Mouse (Mus musculus): Measurements from ENCODE around the gene Dab2ip. TPM values are rescaled to one million over a fixed set of nuclear protein-coding genes. Genes with fewer than 3 reads are reported as not detected.

Gene Dab2ip
- polyA plus RNA-seq, 1 experiment = 0.40 TPM

DNA sequence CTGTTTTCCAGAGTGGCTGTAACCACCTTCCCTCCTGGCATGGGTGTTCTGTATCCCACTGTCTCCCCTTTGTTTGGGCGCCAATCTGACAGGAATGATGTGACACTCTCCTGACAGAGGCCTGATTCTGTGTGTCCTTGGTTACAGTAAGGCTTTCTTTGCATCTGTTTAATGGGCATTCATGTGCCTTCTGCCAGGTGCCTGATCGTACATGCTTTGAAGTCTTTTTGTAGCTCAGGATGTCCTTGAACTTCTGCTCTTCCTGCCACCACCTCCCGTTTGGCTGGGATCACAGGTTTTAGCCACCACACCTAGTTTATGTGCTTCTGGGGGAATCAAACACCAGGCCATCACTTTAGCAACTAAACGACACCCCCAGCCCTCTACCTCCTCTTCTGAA, 22.0 kb downstream of the Dab2ip start:
- Histone ChIP-seq H3K4me1 (ENCODE audit: control insufficient read depth, insufficient read depth, low read length) (no peaks in the 10 kb centered on the region), H3K27ac (ENCODE audit: insufficient read depth, low read depth, low read length) (no peak overlapping the region), H3K4me3 (ENCODE audit: insufficient read depth, low read length) (no peak overlapping the region)
- TF ChIP-seq CTCF (IDR thresholded peaks at IDR 0.05; ENCODE audit: low read depth, low read length) = no peak
- TF ChIP-seq POLR2A (IDR thresholded peaks at IDR 0.05; ENCODE audit: borderline replicate concordance, low read depth, low read length) = no peak

- Histone ChIP-seq H3K27ac (ENCODE audit: insufficient read depth, low read depth, low read length) (no peak overlapping the region), H3K4me3 (ENCODE audit: insufficient read depth, low read length) (no peak overlapping the region), H3K4me1 (ENCODE audit: control insufficient read depth, insufficient read depth, low read length) (no peaks in the 10 kb centered on the region)
- no peak for TF ChIP-seq POLR2A (IDR thresholded peaks at IDR 0.05; ENCODE audit: borderline replicate concordance, low read depth, low read length)
- no peak for TF ChIP-seq CTCF (IDR thresholded peaks at IDR 0.05; ENCODE audit: low read depth, low read length)
Observed at GRCm38 (mm10) chr2:35581501-35582340, 23.7 kb downstream of the Dab2ip start.

GRCm38 (mm10) chr2:35582341-35582941, 24.4 kb downstream of the Dab2ip start:
- no peak overlapping the region for H3K27ac ChIP-seq (ENCODE audit: insufficient read depth, low read depth, low read length)
- no peak overlapping the region for H3K4me3 ChIP-seq (ENCODE audit: insufficient read depth, low read length)

DNA sequence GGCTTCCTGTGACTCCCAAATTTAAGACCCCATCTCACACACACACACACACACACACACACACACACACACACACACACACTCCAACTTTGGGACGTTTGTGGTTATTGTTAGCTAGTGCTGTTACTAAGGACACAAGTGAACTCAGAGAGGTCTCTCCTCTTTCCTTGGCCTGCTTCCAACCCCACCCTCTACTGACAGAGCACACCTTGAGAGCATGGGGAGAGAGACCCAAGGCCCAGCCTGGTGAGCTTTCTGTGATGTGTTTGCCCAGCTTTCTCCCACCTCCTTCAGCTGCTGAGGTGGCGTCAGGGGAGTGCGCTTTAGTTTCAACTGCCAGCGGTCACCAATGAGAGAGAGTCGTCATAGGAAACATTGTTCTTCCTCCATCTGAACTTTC, 25.3 kb downstream of the Dab2ip start:
- no peak for TF ChIP-seq CTCF (IDR thresholded peaks at IDR 0.05; ENCODE audit: low read depth, low read length)
- H3K27ac ChIP-seq (ENCODE audit: insufficient read depth, low read depth, low read length) = no peak overlapping the region
- H3K4me1 ChIP-seq (ENCODE audit: control insufficient read depth, insufficient read depth, low read length) = no peaks in the 10 kb centered on the region
- no peak overlapping the region for H3K4me3 ChIP-seq (ENCODE audit: insufficient read depth, low read length)

More at GRCm38 (mm10) chr2:35582341-35582941, 24.4 kb downstream of the Dab2ip start:
- no peaks in the 10 kb centered on the region for H3K4me1 ChIP-seq (ENCODE audit: control insufficient read depth, insufficient read depth, low read length)
- TF ChIP-seq POLR2A (IDR thresholded peaks at IDR 0.05; ENCODE audit: borderline replicate concordance, low read depth, low read length) = no peak
- no peak for TF ChIP-seq CTCF (IDR thresholded peaks at IDR 0.05; ENCODE audit: low read depth, low read length)

- no peaks in the 10 kb centered on the region for H3K4me1 ChIP-seq (ENCODE audit: control insufficient read depth, insufficient read depth, low read length)
- no peak overlapping the region for H3K4me3 ChIP-seq (ENCODE audit: insufficient read depth, low read length)
- TF ChIP-seq POLR2A (IDR thresholded peaks at IDR 0.05; ENCODE audit: borderline replicate concordance, low read depth, low read length) (no peak), CTCF (IDR thresholded peaks at IDR 0.05; ENCODE audit: low read depth, low read length) (no peak)
- no peak overlapping the region for H3K27ac ChIP-seq (ENCODE audit: insufficient read depth, low read depth, low read length)
Observed at GRCm38 (mm10) chr2:35584011-35584410, 25.9 kb downstream of the Dab2ip start.

- Histone ChIP-seq H3K4me3 (ENCODE audit: insufficient read depth, low read length) (no peak overlapping the region), H3K27ac (ENCODE audit: insufficient read depth, low read depth, low read length) (no peak overlapping the region), H3K4me1 (ENCODE audit: control insufficient read depth, insufficient read depth, low read length) (no peaks in the 10 kb centered on the region)
- no peak for TF ChIP-seq CTCF (IDR thresholded peaks at IDR 0.05; ENCODE audit: low read depth, low read length)
- TF ChIP-seq POLR2A (IDR thresholded peaks at IDR 0.05; ENCODE audit: borderline replicate concordance, low read depth, low read length) = no peak
Observed at GRCm38 (mm10) chr2:35588368-35588767, 30.3 kb downstream of the Dab2ip start.

- no peaks in the 10 kb centered on the region for H3K4me1 ChIP-seq (ENCODE audit: control insufficient read depth, insufficient read depth, low read length)
- no peak overlapping the region for H3K4me3 ChIP-seq (ENCODE audit: insufficient read depth, low read length)
- no peak for TF ChIP-seq POLR2A (IDR thresholded peaks at IDR 0.05; ENCODE audit: borderline replicate concordance, low read depth, low read length)
- no peak for TF ChIP-seq CTCF (IDR thresholded peaks at IDR 0.05; ENCODE audit: low read depth, low read length)
- H3K27ac ChIP-seq (ENCODE audit: insufficient read depth, low read depth, low read length) = no peak overlapping the region
Observed at GRCm38 (mm10) chr2:35589385-35589784, 31.3 kb downstream of the Dab2ip start.

GRCm38 (mm10) chr2:35589800-35590199, 31.7 kb downstream of the Dab2ip start:
- no peak overlapping the region for H3K27ac ChIP-seq (ENCODE audit: insufficient read depth, low read depth, low read length)
- no peak for TF ChIP-seq POLR2A (IDR thresholded peaks at IDR 0.05; ENCODE audit: borderline replicate concordance, low read depth, low read length)
- TF ChIP-seq CTCF (IDR thresholded peaks at IDR 0.05; ENCODE audit: low read depth, low read length) = no peak
- no peak overlapping the region for H3K4me3 ChIP-seq (ENCODE audit: insufficient read depth, low read length)
- no peaks in the 10 kb centered on the region for H3K4me1 ChIP-seq (ENCODE audit: control insufficient read depth, insufficient read depth, low read length)

DNA sequence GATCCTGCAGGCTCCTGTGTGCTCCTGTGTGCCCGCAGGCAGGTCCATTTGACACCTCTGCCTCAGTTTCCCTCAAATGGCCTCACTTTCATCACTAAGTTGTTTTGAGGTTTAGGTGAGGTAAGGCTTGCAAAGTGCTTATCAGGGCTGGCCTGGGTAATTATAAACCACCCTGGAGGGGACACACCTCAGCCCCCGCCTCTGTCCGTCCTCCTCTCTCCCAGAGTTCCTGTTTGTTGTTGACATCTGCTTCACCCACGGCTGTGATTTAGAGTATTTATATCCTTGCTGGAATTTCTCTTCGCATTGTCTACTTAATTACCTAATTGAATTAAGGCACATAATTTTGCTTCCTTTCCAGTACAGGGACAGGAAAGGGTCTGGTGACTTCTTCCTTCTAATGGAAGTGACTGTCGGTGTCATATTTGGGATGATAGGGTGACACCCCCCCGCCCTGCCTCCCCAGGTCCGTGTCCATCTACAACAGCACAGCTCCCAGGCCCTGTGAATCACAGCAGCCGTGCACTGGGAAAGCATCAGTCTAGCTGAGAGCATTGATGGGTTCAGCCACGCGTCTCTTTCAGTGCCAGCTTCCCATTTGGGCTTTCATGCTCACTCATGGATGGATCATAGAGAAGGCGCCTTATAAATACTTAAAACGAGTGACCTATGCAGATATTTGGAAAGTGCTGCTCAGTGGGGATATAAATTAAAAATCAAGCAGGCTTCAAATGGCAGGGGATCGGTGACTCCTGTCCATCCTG, 34.1 kb downstream of the Dab2ip start:
- no peaks in the 10 kb centered on the region for H3K4me1 ChIP-seq (ENCODE audit: control insufficient read depth, insufficient read depth, low read length)
- no peak overlapping the region for H3K4me3 ChIP-seq (ENCODE audit: insufficient read depth, low read length)
- H3K27ac ChIP-seq (ENCODE audit: insufficient read depth, low read depth, low read length) = no peak overlapping the region
- TF ChIP-seq POLR2A (IDR thresholded peaks at IDR 0.05; ENCODE audit: borderline replicate concordance, low read depth, low read length) (no peak), CTCF (IDR thresholded peaks at IDR 0.05; ENCODE audit: low read depth, low read length) (no peak)
